Mouse (Mus musculus) kidney, postnatal 4 days (tissue): ENCODE results near the gene Ano1.

Experiments
- DNase-seq, 2 experiments: peaks; one replicate each; pipeline ENCODE4 v3.0.0; 2021; ENCODE audit warnings: mixed read lengths in 2 of 2

Ano1 gene

GRCm38 (mm10) chr7:144764537-144765282 lies 12.9 kb upstream of the Ano1 start:
- peak; percentile 44 to 66 for DNase-seq

GRCm38 (mm10) chr7:144764013-144764412 lies 12.2 kb upstream of the Ano1 start:
- DNase-seq, result no peak

GRCm38 (mm10) chr7:144762496-144763235 lies 10.9 kb upstream of the Ano1 start:
- DNase-seq, result peak; percentile 66 to 74

- no peak for DNase-seq
Measured at GRCm38 (mm10) chr7:144760228-144760627, 8.5 kb upstream of the Ano1 start.

GRCm38 (mm10) chr7:144759455-144759854 lies 7.7 kb upstream of the Ano1 start:
- no peak for DNase-seq

- no peak for DNase-seq
Measured at GRCm38 (mm10) chr7:144755511-144756378, 4.0 kb upstream of the Ano1 start.

GRCm38 (mm10) chr7:144754722-144755121 lies 2.9 kb upstream of the Ano1 start:
- peak; percentile 50 to 65 for DNase-seq

GRCm38 (mm10) chr7:144753657-144754031 lies 1.9 kb upstream of the Ano1 start:
- no peak for DNase-seq

GRCm38 (mm10) chr7:144752919-144753656 lies 1.3 kb upstream of the Ano1 start:
- no peak for DNase-seq

- DNase-seq, result no peak
Measured at GRCm38 (mm10) chr7:144747756-144748155, 4.0 kb downstream of the Ano1 start.

GRCm38 (mm10) chr7:144746466-144746865 lies 5.3 kb downstream of the Ano1 start:
- DNase-seq, result no peak

GRCm38 (mm10) chr7:144743874-144744273 lies 7.9 kb downstream of the Ano1 start:
- DNase-seq, result no peak

GRCm38 (mm10) chr7:144740643-144741042 lies 11.1 kb downstream of the Ano1 start:
- no peak for DNase-seq

GRCm38 (mm10) chr7:144739810-144740209 lies 12.0 kb downstream of the Ano1 start:
- DNase-seq, result no peak

- DNase-seq, result peak; percentile 58 to 65
Measured at GRCm38 (mm10) chr7:144738357-144738798, 13.4 kb downstream of the Ano1 start.

- DNase-seq, result no peak
Measured at GRCm38 (mm10) chr7:144731897-144732291, 19.9 kb downstream of the Ano1 start.

- DNase-seq, result no peak
Measured at GRCm38 (mm10) chr7:144731182-144731896, 20.4 kb downstream of the Ano1 start.

GRCm38 (mm10) chr7:144724283-144724682 lies 27.5 kb downstream of the Ano1 start:
- DNase-seq, result no peak

- no peak for DNase-seq
Measured at GRCm38 (mm10) chr7:144719956-144720355, 31.8 kb downstream of the Ano1 start.

- no peak for DNase-seq
Measured at GRCm38 (mm10) chr7:144717736-144718135, 34.0 kb downstream of the Ano1 start.

GRCm38 (mm10) chr7:144697870-144698269 lies 53.9 kb downstream of the Ano1 start:
- DNase-seq, result no peak
